Mouse (Mus musculus) naive thymus-derived CD4-positive, alpha-beta T cell, adult 2 months (primary cell): ENCODE results near the gene Hnrnph1.
"Not testable (repeated sequence)": the region's sequence is repeated elsewhere in the genome, so short reads cannot be mapped to it uniquely, and the experiment has no call there.

Experiments
- DNase-seq: peaks from one replicate; pipeline ENCODE4 v3.0.0-alpha.2; 2011; ENCODE audit warnings: low read depth

Hnrnph1 gene

GRCm38 (mm10) chr11:50376911-50377891, at the start of gene Hnrnph1:
Gene Hnrnph1, plus strand, starts transcription at chr11:50376990.
- DNase-seq: peak; percentile 99

GRCm38 (mm10) chr11:50328075-50328625, 48.6 kb upstream of the Hnrnph1 start:
- DNase-seq: no peak

GRCm38 (mm10) chr11:50329378-50329777, 47.4 kb upstream of the Hnrnph1 start:
- no peak for DNase-seq

GRCm38 (mm10) chr11:50333181-50333580, 43.6 kb upstream of the Hnrnph1 start:
- no peak for DNase-seq

GRCm38 (mm10) chr11:50336126-50336525, 40.7 kb upstream of the Hnrnph1 start:
- DNase-seq: no peak

GRCm38 (mm10) chr11:50336891-50337290, 39.9 kb upstream of the Hnrnph1 start:
- no peak for DNase-seq

- DNase-seq: no peak
Measured at GRCm38 (mm10) chr11:50345486-50345885, 31.3 kb upstream of the Hnrnph1 start.

GRCm38 (mm10) chr11:50346256-50347032, 30.3 kb upstream of the Hnrnph1 start:
- no peak for DNase-seq

GRCm38 (mm10) chr11:50352177-50352576, 24.6 kb upstream of the Hnrnph1 start:
- no peak for DNase-seq

GRCm38 (mm10) chr11:50354162-50354561, 22.6 kb upstream of the Hnrnph1 start, which contains the start of gene Cby3:
Gene Cby3, plus strand, starts transcription at chr11:50354462.
- DNase-seq: no peak

- DNase-seq: no peak
Measured at GRCm38 (mm10) chr11:50354851-50355250, 21.9 kb upstream of the Hnrnph1 start.

- DNase-seq: no peak
Measured at GRCm38 (mm10) chr11:50355395-50355794, 21.4 kb upstream of the Hnrnph1 start.

- peak; percentile 26 for DNase-seq
Measured at GRCm38 (mm10) chr11:50358950-50359861, 17.6 kb upstream of the Hnrnph1 start.

- DNase-seq: not testable (repeated sequence)
Measured at GRCm38 (mm10) chr11:50361282-50361681, 15.5 kb upstream of the Hnrnph1 start.

- DNase-seq: peak; percentile 89
Measured at GRCm38 (mm10) chr11:50364548-50364947, 12.2 kb upstream of the Hnrnph1 start.

- no peak for DNase-seq
Measured at GRCm38 (mm10) chr11:50365322-50365721, 11.5 kb upstream of the Hnrnph1 start.

GRCm38 (mm10) chr11:50367531-50367930, 9.3 kb upstream of the Hnrnph1 start:
- DNase-seq: no peak

GRCm38 (mm10) chr11:50369360-50369911, 7.4 kb upstream of the Hnrnph1 start:
- no peak for DNase-seq

- no peak for DNase-seq
Measured at GRCm38 (mm10) chr11:50370969-50371368, 5.8 kb upstream of the Hnrnph1 start.

GRCm38 (mm10) chr11:50371399-50371841, 5.4 kb upstream of the Hnrnph1 start:
- DNase-seq: peak; percentile 82

- no peak for DNase-seq
Measured at GRCm38 (mm10) chr11:50371911-50372310, 4.9 kb upstream of the Hnrnph1 start.
